Mouse (Mus musculus) thymus, postnatal 36 days (tissue): ENCODE results near the gene Hsdl1.

Experiments
- DNase-seq, 2 experiments: peaks; one replicate each; pipeline ENCODE4 v3.0.0; 2022; ENCODE audit warnings: mixed read lengths in 2 of 2

The Hsdl1 gene

GRCm38 (mm10) chr8:119575366-119575726 is 363 bp upstream of the Hsdl1 start:
- DNase-seq: no peak

- peak in 1 of 2 experiments; percentile 27 for DNase-seq
Measured at GRCm38 (mm10) chr8:119572411-119572810, 2.6 kb downstream of the Hsdl1 start.

DNA sequence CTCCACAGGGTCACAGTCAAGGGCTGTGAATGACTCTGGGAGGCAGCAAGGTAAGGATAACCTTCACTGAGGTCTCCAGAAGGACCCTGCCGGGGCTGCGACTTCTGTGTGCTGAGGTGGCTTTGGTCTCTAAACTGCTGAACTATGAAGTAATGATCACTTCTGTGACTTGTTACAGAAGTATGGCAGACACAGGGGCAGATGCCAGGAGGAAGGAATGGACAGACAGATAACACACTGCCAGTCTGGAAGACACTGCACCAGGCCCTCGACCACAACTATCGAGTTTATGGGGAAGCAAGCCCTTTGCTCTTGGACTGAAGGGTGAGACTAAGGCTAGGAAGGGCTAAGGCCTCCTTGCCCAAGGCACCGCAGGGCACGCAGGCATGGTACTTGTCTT is 3.8 kb downstream of the Hsdl1 start:
- DNase-seq: no peak

GRCm38 (mm10) chr8:119569881-119570280 is 5.1 kb downstream of the Hsdl1 start:
- peak; percentile 77 to 87 for DNase-seq

GRCm38 (mm10) chr8:119568951-119569350 is 6.0 kb downstream of the Hsdl1 start:
- peak in 1 of 2 experiments; percentile 30 for DNase-seq

- no peak for DNase-seq
Measured at GRCm38 (mm10) chr8:119568251-119568650, 6.7 kb downstream of the Hsdl1 start.

DNA sequence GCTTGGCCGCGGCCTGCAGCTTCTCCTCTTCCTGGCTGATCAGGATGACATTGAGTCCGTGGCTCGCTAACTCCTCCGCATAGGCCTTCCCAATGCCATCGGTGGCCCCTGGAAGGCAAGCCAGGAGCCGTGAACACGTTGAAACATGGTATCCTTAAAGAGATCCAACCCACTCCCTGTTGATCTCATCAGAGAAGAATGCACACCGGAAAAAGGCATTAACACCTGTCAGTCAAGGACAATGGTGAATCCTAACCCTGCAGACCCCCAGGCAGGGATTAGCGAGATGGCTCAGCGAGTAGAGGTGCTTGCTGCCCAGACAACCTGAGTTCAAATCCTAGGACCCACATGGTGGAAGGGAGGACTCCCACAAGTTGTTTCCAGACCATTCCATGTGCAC is 8.6 kb downstream of the Hsdl1 start:
- DNase-seq: no peak

DNA sequence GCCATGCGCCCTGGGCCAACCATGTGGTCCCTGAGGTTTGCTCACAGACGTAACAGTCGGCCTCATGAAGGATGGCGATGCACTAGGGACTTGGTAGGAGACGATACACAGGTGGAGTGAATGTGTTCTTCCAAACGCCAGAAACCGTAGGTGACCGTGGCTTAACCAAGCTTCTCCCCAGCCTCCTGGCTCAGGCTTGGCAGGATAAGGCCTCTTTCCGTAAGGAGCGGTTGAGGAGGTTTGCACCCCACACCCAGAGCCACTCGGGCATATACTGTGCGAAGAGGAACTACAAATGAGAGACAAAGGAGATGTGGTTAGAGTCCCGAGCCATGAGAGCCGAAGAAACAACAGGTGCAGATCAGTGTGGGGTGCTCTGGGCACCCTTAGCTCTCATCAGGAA is 11.1 kb downstream of the Hsdl1 start:
- DNase-seq: peak; percentile 54 to 61

DNA sequence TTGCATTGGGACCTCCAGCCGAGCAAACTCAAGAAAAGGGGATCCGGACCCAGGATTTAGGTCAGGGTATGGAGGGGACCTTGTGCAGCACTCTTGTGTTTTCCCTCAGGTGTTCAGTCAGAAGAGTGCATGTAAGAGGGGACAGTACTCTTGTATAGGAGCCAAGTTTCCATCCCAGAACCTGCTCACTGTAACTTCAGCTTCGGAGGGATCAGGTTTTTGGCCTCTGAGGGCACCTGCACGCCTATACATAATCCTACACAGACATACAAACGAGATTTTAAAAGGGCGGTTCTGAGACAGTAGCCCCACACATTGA is 15.6 kb downstream of the Hsdl1 start:
- no peak for DNase-seq

- DNase-seq: peak; percentile 98 to 99
Measured at GRCm38 (mm10) chr8:119558603-119559401, 16.2 kb downstream of the Hsdl1 start, which contains the start of gene Mbtps1. Mbtps1 (minus strand) TSS chr8:119558735.

GRCm38 (mm10) chr8:119557821-119558602 is 17.0 kb downstream of the Hsdl1 start:
- DNase-seq: no peak

GRCm38 (mm10) chr8:119557132-119557531 is 17.9 kb downstream of the Hsdl1 start:
- DNase-seq: no peak

GRCm38 (mm10) chr8:119555861-119556260 is 19.1 kb downstream of the Hsdl1 start:
- no peak for DNase-seq

DNA sequence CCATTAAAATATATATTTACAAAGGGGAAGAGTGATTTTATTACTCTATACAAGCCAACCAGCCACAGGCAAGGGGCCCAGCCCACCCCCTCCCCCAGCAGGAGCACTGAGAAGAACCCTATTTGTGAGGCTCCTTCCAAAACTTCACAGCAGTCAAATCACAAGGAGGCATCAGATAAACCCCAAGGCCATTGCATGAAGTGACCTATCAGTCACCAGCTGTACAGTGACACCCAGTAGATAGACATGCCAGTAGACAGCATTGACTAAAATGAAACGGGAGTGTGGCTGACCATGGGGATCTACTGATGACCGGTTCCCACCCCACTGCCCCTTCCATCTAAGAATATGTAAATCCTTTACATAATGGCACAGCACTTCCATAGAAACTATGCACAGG is 22.0 kb downstream of the Hsdl1 start:
- DNase-seq: no peak

- DNase-seq: no peak
Measured at GRCm38 (mm10) chr8:119548560-119549113, 26.3 kb downstream of the Hsdl1 start.

- DNase-seq: no peak
Measured at GRCm38 (mm10) chr8:119547019-119547691, 27.8 kb downstream of the Hsdl1 start.

DNA sequence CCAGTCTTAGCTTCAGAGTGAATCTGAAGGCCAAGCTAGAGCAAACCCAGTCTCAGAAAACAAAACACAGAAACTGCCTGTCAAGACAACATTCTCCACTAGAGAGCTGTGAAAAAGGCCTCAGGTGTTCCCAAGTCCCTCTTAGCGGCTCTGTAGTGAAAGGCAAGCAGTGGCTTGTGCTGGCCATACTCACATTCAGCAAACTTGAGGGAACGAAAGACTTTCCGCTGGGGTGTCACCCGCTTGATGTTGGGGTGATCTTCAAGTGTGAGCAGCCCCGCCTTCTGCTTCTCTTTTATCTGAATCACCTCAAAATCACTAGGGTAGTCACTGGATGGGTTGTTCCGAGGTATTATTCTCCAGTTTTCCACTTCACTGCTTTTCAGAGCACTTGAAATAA is 29.2 kb downstream of the Hsdl1 start:
- DNase-seq: no peak

DNA sequence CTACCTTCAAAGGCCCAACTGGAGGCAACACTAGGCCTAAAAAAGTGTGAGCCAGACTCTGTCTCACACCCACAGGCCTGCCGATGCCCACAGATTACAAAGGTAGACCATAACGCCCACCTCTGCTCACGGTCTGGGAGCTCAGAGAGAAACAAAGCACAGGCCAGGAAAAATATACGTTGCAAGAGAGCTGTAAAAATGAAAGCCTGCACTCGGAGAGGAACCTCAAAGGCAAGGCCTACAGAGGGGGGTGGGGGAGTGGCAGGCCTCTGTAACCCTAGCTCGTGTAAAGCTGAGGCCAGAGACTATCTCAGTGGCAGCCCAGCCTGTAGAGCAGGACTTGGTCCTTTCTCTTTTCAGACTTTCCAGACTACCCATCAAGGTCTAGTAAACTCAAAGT is 29.8 kb downstream of the Hsdl1 start:
- no peak for DNase-seq

GRCm38 (mm10) chr8:119544606-119545005 is 30.4 kb downstream of the Hsdl1 start:
- no peak for DNase-seq

DNA sequence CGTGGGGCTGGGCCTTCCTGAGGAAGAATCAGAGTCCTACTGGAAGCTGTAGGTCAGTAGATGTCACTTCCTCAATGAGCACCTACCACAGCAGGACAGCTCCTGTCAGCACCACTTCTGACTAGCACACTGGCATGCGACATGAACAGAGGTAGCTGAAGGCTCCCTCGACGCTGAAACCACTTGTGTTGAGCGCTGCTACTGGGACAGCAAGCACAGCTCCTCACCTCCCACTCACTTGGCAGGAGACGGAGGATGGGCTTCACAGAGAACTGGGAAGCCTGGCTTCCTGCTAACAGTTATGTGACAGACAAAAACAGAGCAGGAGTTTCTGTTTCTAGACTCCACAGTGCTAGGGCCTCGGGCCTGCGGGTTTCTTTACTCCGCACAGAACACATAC is 43.0 kb downstream of the Hsdl1 start:
- DNase-seq: no peak

DNA sequence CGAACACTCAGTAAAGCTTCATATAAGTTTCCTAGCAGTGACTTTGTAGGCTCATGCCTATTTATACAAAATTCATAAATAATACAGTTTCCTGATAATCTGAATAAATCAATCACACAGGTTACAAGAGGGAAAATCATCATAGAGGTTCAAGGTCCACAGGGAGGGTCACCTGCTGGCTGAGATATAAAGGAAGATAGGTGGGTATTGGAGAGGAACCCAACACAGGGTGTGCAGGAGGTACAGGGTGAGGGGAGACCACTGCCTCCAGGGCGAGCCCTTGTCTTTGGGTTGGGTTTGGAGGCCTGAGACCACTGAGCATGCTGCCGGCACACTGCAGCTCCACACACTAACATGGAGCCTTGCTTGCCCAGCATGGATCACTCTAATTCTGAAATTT is 43.6 kb downstream of the Hsdl1 start:
- no peak for DNase-seq

- DNase-seq: no peak
Measured at GRCm38 (mm10) chr8:119530937-119531336, 44.0 kb downstream of the Hsdl1 start.

DNA sequence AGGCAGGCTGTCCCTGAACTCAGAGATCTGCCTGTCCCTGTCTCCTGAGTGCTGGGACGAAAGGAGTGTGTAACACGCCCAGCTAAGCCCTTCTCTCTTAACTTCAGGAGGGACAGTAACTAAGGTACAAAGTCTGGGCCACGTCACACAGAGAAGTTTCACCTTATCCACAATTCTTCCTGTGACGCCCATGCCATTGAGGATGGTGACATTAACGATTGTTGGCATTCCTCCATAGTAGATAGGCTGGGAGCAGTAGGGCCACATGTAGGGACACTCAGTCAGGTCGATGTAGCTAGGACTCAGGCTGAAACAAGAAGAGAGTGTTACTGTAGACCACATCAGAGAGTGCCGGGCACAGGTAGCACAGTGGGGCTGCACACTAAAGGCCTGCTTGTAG is 46.2 kb downstream of the Hsdl1 start:
- DNase-seq: no peak
